Mouse (Mus musculus) thymus, adult 2 months (tissue): Measurements from ENCODE around the gene Dst. TPM values are rescaled to one million over a fixed set of nuclear protein-coding genes. Genes with fewer than 3 reads are reported as not detected.

Experiments used
- DNase-seq: peaks from one replicate; pipeline ENCODE4 v3.0.0; 2021
- H3K27ac ChIP-seq: fragments of 200-500 bp; 2 replicates; pipeline ENCODE4 v1.5.1; 2012; ENCODE audit warnings: low read length, control low read depth; ENCODE audit not compliant: control insufficient read depth, insufficient read depth
- H3K27me3 ChIP-seq: fragments of 200-500 bp; 2 replicates; pipeline ENCODE4 v1.6.1; 2012; ENCODE audit warnings: mild to moderate bottlenecking, low read length, moderate library complexity, mixed read lengths; ENCODE audit not compliant: control insufficient read depth, insufficient read depth
- H3K36me3 ChIP-seq: fragments of 200-500 bp; 2 replicates; pipeline ENCODE4 v1.6.1; 2012; ENCODE audit warnings: mild to moderate bottlenecking, low read length, moderate library complexity; ENCODE audit not compliant: control insufficient read depth, insufficient read depth
- H3K4me1 ChIP-seq: fragments of 200-500 bp; replicated peaks from 2 replicates; pipeline ENCODE4 v1.6.1; 2012; ENCODE audit warnings: low read length; ENCODE audit not compliant: control insufficient read depth, insufficient read depth
- H3K4me3 ChIP-seq: fragments of 200-500 bp; 2 replicates; pipeline ENCODE4 v1.5.1; 2012; ENCODE audit warnings: mild to moderate bottlenecking, low read length, control low read depth, moderate library complexity; ENCODE audit not compliant: control insufficient read depth, insufficient read depth
- CTCF ChIP-seq: fragments of 200-500 bp; IDR thresholded peaks from 2 replicates; pipeline ENCODE4 v1.5.1; 2012; ENCODE audit warnings: mild to moderate bottlenecking, control low read depth, low read length, moderate library complexity, borderline replicate concordance; ENCODE audit not compliant: control insufficient read depth, poor library complexity, insufficient read depth; ENCODE audit errors: extremely low read depth
- POLR2A ChIP-seq: fragments of 200-500 bp; IDR thresholded peaks from 2 replicates; pipeline ENCODE4 v1.6.1; 2012; ENCODE audit warnings: mild to moderate bottlenecking, low read length, control low read depth, moderate library complexity; ENCODE audit not compliant: control insufficient read depth, poor library complexity, insufficient read depth; ENCODE audit errors: extremely low read depth
- WGBS: fragments of 180-500 bp; shearing (Covaris S2); methylation state at CpG from one replicate; pipeline ENCODE4 v1.1.7; 2018; 5-methylcytosine and 5-hydroxymethylcytosine counted together
- polyA plus RNA-seq: library from polyadenylated mRNA; depleted of rRNA; stranded (reverse); fragments of >200 nt; gene quantifications from 2 replicates; pipeline ENCODE4 v1.2.3, GENCODE M21; 2012

Gene Dst
- polyA plus RNA-seq, 1 experiment, result 24.2 TPM

DNA sequence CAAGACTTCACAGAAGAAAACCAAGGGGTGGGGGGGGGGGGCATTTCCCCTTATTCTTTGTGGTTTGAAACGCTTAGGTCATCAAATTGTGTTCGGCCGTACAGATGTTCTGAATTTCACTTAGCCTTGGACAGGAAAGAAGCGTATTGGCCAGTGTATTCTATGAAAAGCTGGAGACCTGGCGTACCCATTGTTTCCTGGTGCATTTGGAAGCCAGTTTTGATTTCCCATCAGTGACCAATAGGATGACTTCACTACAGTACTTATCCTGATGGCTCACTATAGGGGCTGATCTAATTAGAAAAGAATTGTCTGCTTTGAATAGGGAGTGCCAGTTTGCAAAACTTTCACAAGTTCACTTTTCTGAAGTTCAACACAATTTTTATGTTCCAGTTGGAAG is 105.5 kb downstream of the Dst start:
- TF ChIP-seq POLR2A, result no peak
- TF ChIP-seq CTCF, result no peak
- peaks cover 8% of the 10 kb centered on the region for H3K4me1 ChIP-seq
- no peaks in the 10 kb centered on the region for H3K27me3 ChIP-seq
- H3K36me3 ChIP-seq, result no peaks in the 10 kb centered on the region
- DNase-seq, result no peak
- WGBS, result 64% methylated on average over 5 of the region's 5 CpGs
- H3K4me3 ChIP-seq, result no peak overlapping the region
- no peak overlapping the region for H3K27ac ChIP-seq

DNA sequence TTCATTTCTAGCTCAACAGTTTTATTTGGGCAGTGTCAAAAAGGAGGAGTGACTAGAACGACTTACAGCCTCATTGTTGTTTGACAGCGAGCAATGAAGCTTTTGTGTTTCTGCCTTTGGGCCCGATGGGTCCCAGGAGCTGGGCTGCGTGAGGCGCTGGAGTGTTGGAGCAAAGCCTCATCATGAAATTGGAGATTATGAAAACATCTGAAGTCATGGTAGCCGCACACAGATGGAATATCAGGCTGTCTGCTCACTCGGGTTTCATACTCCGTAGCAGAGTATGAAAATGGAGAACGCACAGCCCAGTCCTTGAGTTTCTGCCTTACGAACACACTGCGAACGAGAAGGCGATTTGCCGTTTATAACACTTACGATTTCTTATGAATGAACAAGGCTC is 108.8 kb downstream of the Dst start:
- Histone ChIP-seq H3K4me3 (no peak overlapping the region), H3K4me1 (peaks cover 3% of the 10 kb centered on the region), H3K36me3 (no peaks in the 10 kb centered on the region), H3K27ac (no peak overlapping the region), H3K27me3 (no peaks in the 10 kb centered on the region)
- TF ChIP-seq POLR2A, result no peak
- no peak for TF ChIP-seq CTCF
- DNase-seq, result no peak
- 94% methylated on average over 15 of the region's 15 CpGs for WGBS

DNA sequence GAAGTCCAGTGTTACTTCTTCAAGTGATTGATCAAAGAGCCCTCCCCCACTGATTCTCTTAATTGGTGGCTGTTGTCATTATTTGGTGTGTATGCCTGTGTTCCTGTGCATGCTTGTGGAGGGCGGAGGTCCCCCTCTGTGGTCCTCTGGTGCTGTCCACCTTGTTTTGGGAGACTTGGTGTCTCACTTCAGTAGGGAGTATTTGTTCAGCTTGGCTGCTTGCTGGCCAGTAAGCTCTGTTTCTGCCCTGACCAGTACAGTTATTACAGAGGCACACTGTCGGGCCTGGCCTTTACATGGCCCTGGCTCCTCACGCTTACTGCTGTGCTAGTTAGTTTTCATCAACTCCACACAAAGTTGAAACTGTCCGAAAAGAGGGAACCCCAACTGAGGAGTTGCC is 109.3 kb downstream of the Dst start:
- Histone ChIP-seq H3K4me3 (no peak overlapping the region), H3K4me1 (no peaks in the 10 kb centered on the region), H3K27me3 (no peaks in the 10 kb centered on the region), H3K36me3 (no peaks in the 10 kb centered on the region), H3K27ac (no peak overlapping the region)
- 94% methylated on average over 4 of the region's 4 CpGs for WGBS
- DNase-seq, result no peak
- no peak for TF ChIP-seq POLR2A
- TF ChIP-seq CTCF, result no peak

DNA sequence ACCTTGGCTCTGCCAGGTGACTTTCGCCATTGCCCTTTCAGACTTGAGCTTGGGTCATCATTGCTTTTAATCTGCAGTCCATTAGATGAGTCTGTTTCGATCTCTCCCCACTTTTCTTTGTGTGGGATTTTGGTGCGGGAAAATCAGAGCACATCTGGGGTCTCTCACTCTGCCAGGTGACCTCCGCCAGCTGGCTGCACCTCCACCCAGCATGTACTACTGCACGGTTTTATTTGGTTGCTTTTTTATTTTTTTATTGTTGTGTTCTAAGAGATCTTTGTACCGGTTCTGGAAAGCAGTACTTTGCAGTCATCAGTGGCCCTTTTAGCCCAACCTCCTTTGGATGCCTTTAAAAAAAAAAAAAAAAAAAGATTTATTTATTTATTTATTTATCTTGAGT is 112.6 kb downstream of the Dst start:
- Histone ChIP-seq H3K27me3 (no peaks in the 10 kb centered on the region), H3K4me1 (no peaks in the 10 kb centered on the region), H3K27ac (no peak overlapping the region), H3K36me3 (no peaks in the 10 kb centered on the region), H3K4me3 (no peak overlapping the region)
- 96% methylated on average over 6 of the region's 6 CpGs for WGBS
- no peak for TF ChIP-seq POLR2A
- no peak for TF ChIP-seq CTCF
- no peak for DNase-seq

DNA sequence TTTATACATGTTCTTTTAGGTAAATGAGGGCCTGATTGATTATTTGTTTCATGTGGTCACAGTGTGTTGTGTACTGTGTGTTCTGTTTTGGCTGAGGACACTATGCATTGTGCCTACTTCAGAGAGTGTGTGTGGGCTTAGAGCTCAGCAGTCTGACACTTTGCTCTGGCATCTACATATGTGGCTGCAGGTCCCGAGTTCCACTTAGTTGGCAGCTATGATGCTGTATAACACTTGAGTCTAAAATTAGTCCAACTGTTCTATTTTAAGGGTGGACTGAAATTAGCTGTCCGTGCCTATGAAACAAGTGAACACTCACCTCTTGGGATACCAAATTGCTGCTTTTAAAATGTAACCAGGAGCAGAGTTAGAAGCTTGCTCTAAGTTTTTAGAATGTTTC is 113.5 kb downstream of the Dst start:
- no peak overlapping the region for H3K27ac ChIP-seq
- DNase-seq, result no peak
- WGBS, result 45% methylated on average over 2 of the region's 2 CpGs

DNA sequence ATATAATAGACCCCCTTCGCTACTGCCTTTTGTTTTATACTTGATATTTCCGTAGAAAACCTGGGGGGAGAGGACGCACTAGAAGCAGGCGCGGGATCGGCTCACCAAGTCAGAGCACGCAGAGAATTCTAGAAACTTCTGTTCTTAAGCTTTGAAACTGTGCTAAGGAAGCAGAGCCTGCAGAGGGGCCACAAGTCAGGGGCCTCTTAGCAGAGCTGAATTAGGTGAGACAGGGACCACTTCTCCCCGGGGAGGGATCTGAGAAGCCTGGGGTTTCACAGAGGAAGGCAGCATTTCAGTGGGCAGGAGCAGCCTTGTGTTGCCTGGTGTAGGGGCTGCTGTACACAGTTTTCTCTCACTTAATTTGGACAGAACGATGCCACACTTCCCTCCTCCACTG is 115.1 kb downstream of the Dst start:
- no peaks in the 10 kb centered on the region for H3K36me3 ChIP-seq
- no peaks in the 10 kb centered on the region for H3K27me3 ChIP-seq
- 89% methylated on average over 9 of the region's 9 CpGs for WGBS

More for the DNA sequence above, 113.5 kb downstream of the Dst start:
- H3K4me1 ChIP-seq, result no peaks in the 10 kb centered on the region
- H3K4me3 ChIP-seq, result no peak overlapping the region
- no peaks in the 10 kb centered on the region for H3K36me3 ChIP-seq
- H3K27me3 ChIP-seq, result no peaks in the 10 kb centered on the region
- TF ChIP-seq CTCF (no peak), POLR2A (no peak)

DNA sequence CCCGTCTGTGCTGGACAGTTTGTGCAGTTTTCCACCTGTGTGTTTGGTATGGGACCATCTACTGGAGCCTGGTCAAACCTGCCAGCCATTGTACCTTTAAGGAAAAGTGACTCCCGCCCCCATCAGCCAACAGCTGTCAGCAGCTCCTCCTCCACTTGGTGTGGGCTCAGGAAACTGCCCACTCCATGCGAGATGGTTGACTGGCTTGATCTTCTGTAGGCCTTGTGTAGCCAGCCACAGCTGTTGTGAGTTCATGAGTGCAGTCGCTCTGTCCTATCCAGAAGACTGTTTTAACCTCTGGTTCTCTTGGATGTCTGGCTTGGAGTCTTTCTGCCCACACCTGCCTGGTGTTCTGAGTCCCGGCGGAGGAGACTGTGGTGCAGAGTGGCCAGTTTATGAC is 117.9 kb downstream of the Dst start:
- Histone ChIP-seq H3K27ac (no peak overlapping the region), H3K4me3 (no peak overlapping the region), H3K27me3 (no peaks in the 10 kb centered on the region), H3K36me3 (no peaks in the 10 kb centered on the region), H3K4me1 (no peaks in the 10 kb centered on the region)
- WGBS, result 92% methylated on average over 6 of the region's 6 CpGs
- DNase-seq, result no peak
- TF ChIP-seq CTCF, result no peak
- TF ChIP-seq POLR2A, result no peak

More for the DNA sequence above, 115.1 kb downstream of the Dst start:
- no peak overlapping the region for H3K27ac ChIP-seq
- TF ChIP-seq POLR2A (no peak), CTCF (no peak)
- H3K4me1 ChIP-seq, result no peaks in the 10 kb centered on the region
- DNase-seq, result no peak
- no peak overlapping the region for H3K4me3 ChIP-seq
